Mouse (Mus musculus) small intestine, adult 2 months (tissue): Measurements from ENCODE around the gene Dpp6.

ENCODE experiments used
- CTCF ChIP-seq: fragments of 200-500 bp; IDR thresholded peaks from 2 replicates; pipeline ENCODE4 v1.5.1; 2012; ENCODE audit warnings: low read depth, mild to moderate bottlenecking, control low read depth, inconsistent platforms, low read length, moderate library complexity, mixed read lengths; ENCODE audit not compliant: insufficient replicate concordance, insufficient read length; ENCODE audit errors: extremely low read depth
- POLR2A ChIP-seq: fragments of 200-500 bp; IDR thresholded peaks from 2 replicates; pipeline ENCODE4 v1.6.1; 2012; ENCODE audit warnings: low read depth, mild to moderate bottlenecking, control low read depth, inconsistent platforms, low read length, moderate library complexity

GRCm38 (mm10) chr5:27322895-27323792 is 506.1 kb downstream of the Dpp6 start:
- TF ChIP-seq CTCF (no peak), POLR2A (no peak)
